Mouse (Mus musculus): ENCODE results near the gene Epgn. TPM values are rescaled to one million over a fixed set of nuclear protein-coding genes. Genes with fewer than 3 reads are reported as not detected.

Gene Epgn
- polyA plus RNA-seq, 1 experiment from 2014 or later: 0.19 TPM

Other genes with a start within 250 kb of the Epgn start
- not detected in 2 replicates for gene Cxcl3, start 241.4 kb upstream of the Epgn start, polyA plus RNA-seq (2015; fragmentation: Nextera tagmentation; extraction: Ambion mirVana)
- gene Cxcl15, start 232.9 kb upstream of the Epgn start, polyA plus RNA-seq (2015; fragmentation: Nextera tagmentation; extraction: Ambion mirVana): not detected in 2 replicates
- gene Cxcl1, start 136.2 kb upstream of the Epgn start, polyA plus RNA-seq (2015; fragmentation: Nextera tagmentation; extraction: Ambion mirVana): 0.24 TPM in 1 of 2 replicates, not detected in the other
- gene Cxcl2, start 123.6 kb upstream of the Epgn start, polyA plus RNA-seq (2015; fragmentation: Nextera tagmentation; extraction: Ambion mirVana): not detected in 2 replicates
- 69.0 and 70.5 TPM in 2 replicates for gene Mthfd2l, start 96.3 kb upstream of the Epgn start, polyA plus RNA-seq (2015; fragmentation: Nextera tagmentation; extraction: Ambion mirVana)
- gene Ereg, start 47.2 kb downstream of the Epgn start, polyA plus RNA-seq (2015; fragmentation: Nextera tagmentation; extraction: Ambion mirVana): not detected in 2 replicates
- gene Areg, start 112.1 kb downstream of the Epgn start, polyA plus RNA-seq (2015; fragmentation: Nextera tagmentation; extraction: Ambion mirVana): 0.23 TPM in 1 of 2 replicates, not detected in the other

All from forebrain, embryonic 15.5 days (tissue).